Mouse (Mus musculus): ENCODE measurements around the gene Pikfyve. TPM values are rescaled to one million over a fixed set of nuclear protein-coding genes. Genes with fewer than 3 reads are reported as not detected.

Gene Pikfyve
- polyA plus RNA-seq, 1 experiment from 2014 or later: 24.2 TPM

GRCm38 (mm10) chr1:65190172-65190571 is 3.7 kb downstream of the Pikfyve start:
- peaks cover 6% of the 10 kb centered on the region; the same call in 1 of the 2 replicates for H3K4me1 ChIP-seq (replicated peaks; ENCODE audit: control insufficient read depth, insufficient read depth, low read length)
- 81% methylated on average over 4 of the region's 4 CpGs for WGBS
- no peak for ATAC-seq (replicated peaks; ENCODE audit: low FRiP score)

GRCm38 (mm10) chr1:65193226-65193625 is 6.7 kb downstream of the Pikfyve start:
- no peak for ATAC-seq (replicated peaks; ENCODE audit: low FRiP score)
- Histone ChIP-seq H3K9me3 (ENCODE audit: control insufficient read depth, low read length) (no peaks in the 10 kb centered on the region), H3K27ac (ENCODE audit: low read depth, low read length) (no peak overlapping the region), H3K4me3 (ENCODE audit: low read depth, low read length) (no peak overlapping the region), H3K36me3 (ENCODE audit: control insufficient read depth, insufficient read depth, low read length) (peaks cover 4% of the 10 kb centered on the region; the same call in 1 of the 2 replicates), H3K4me1 (replicated peaks; ENCODE audit: control insufficient read depth, insufficient read depth, low read length) (no peaks in the 10 kb centered on the region), H3K9ac (ENCODE audit: low read length) (no peak overlapping the region), H3K27me3 (ENCODE audit: control insufficient read depth, insufficient read depth, low read length) (no peaks in the 10 kb centered on the region), H3K4me2 (ENCODE audit: low read depth, low read length, severe bottlenecking) (no peak overlapping the region)
- DNase-seq (ENCODE audit: low spot score): no peak
- 95% methylated on average over 2 of the region's 2 CpGs for WGBS

More at GRCm38 (mm10) chr1:65190172-65190571, 3.7 kb downstream of the Pikfyve start:
- DNase-seq (ENCODE audit: low spot score): no peak
- Histone ChIP-seq H3K27ac (ENCODE audit: low read depth, low read length) (no peak overlapping the region), H3K27me3 (ENCODE audit: control insufficient read depth, insufficient read depth, low read length) (no peaks in the 10 kb centered on the region), H3K36me3 (ENCODE audit: control insufficient read depth, insufficient read depth, low read length) (peaks cover 4% of the 10 kb centered on the region; the same call in 1 of the 2 replicates), H3K9ac (ENCODE audit: low read length) (no peak overlapping the region), H3K4me2 (ENCODE audit: low read depth, low read length, severe bottlenecking) (no peak overlapping the region), H3K4me3 (ENCODE audit: low read depth, low read length) (no peak overlapping the region), H3K9me3 (ENCODE audit: control insufficient read depth, low read length) (no peaks in the 10 kb centered on the region)

- H3K36me3 ChIP-seq (ENCODE audit: control insufficient read depth, insufficient read depth, low read length): no peaks in the 10 kb centered on the region; the same call in 1 of the 2 replicates
- no peaks in the 10 kb centered on the region for H3K4me1 ChIP-seq (replicated peaks; ENCODE audit: control insufficient read depth, insufficient read depth, low read length)
- DNase-seq (ENCODE audit: low spot score) (no peak), ATAC-seq (replicated peaks; ENCODE audit: low FRiP score) (no peak)
- H3K9ac ChIP-seq (ENCODE audit: low read length): no peak overlapping the region
- H3K27me3 ChIP-seq (ENCODE audit: control insufficient read depth, insufficient read depth, low read length): no peaks in the 10 kb centered on the region
- H3K4me2 ChIP-seq (ENCODE audit: low read depth, low read length, severe bottlenecking): no peak overlapping the region
- H3K27ac ChIP-seq (ENCODE audit: low read depth, low read length): no peak overlapping the region
- H3K9me3 ChIP-seq (ENCODE audit: control insufficient read depth, low read length): no peaks in the 10 kb centered on the region
- 83% methylated on average over 2 of the region's 2 CpGs for WGBS
- no peak overlapping the region for H3K4me3 ChIP-seq (ENCODE audit: low read depth, low read length)
Measured at GRCm38 (mm10) chr1:65198425-65198824, 11.9 kb downstream of the Pikfyve start.

- Histone ChIP-seq H3K27ac (ENCODE audit: low read depth, low read length) (no peak overlapping the region), H3K27me3 (ENCODE audit: control insufficient read depth, insufficient read depth, low read length) (no peaks in the 10 kb centered on the region), H3K9ac (ENCODE audit: low read length) (no peak overlapping the region), H3K4me2 (ENCODE audit: low read depth, low read length, severe bottlenecking) (no peak overlapping the region), H3K36me3 (ENCODE audit: control insufficient read depth, insufficient read depth, low read length) (no peaks in the 10 kb centered on the region; the same call in 1 of the 2 replicates), H3K4me3 (ENCODE audit: low read depth, low read length) (no peak overlapping the region), H3K4me1 (replicated peaks; ENCODE audit: control insufficient read depth, insufficient read depth, low read length) (no peaks in the 10 kb centered on the region), H3K9me3 (ENCODE audit: control insufficient read depth, low read length) (no peaks in the 10 kb centered on the region)
- ATAC-seq (replicated peaks; ENCODE audit: low FRiP score) (no peak), DNase-seq (ENCODE audit: low spot score) (no peak)
- 93% methylated on average over 2 of the region's 2 CpGs for WGBS
Measured at GRCm38 (mm10) chr1:65198861-65199260, 12.4 kb downstream of the Pikfyve start.

DNA sequence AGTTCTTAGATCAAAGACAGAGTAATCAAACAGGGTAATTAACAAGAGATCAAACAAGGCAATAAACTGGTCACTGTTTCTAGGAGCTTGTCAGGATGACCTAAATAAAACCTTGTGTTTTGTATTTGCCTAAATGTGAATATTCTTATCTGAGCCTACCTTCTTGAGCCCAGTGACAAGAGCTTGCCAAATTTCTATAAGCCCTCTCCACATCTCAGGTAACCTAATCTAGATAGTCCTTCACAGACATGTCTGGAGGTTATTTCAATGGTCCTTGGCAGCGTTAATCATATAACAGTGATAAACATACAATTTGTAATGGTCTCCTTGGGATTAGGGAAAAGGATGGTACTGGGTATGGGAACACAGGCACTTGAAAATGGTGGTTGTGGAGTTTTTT is 17.8 kb downstream of the Pikfyve start:
- Histone ChIP-seq H3K36me3 (ENCODE audit: control insufficient read depth, insufficient read depth, low read length) (peaks cover 7% of the 10 kb centered on the region), H3K27me3 (ENCODE audit: control insufficient read depth, insufficient read depth, low read length) (no peaks in the 10 kb centered on the region), H3K9ac (ENCODE audit: low read length) (no peak overlapping the region), H3K9me3 (ENCODE audit: control insufficient read depth, low read length) (no peaks in the 10 kb centered on the region), H3K27ac (ENCODE audit: low read depth, low read length) (no peak overlapping the region), H3K4me3 (ENCODE audit: low read depth, low read length) (no peak overlapping the region), H3K4me1 (replicated peaks; ENCODE audit: control insufficient read depth, insufficient read depth, low read length) (no peaks in the 10 kb centered on the region), H3K4me2 (ENCODE audit: low read depth, low read length, severe bottlenecking) (no peak overlapping the region)
- 98% methylated on average over 1 of the region's 1 CpGs for WGBS
- DNase-seq (ENCODE audit: low spot score) (no peak), ATAC-seq (replicated peaks; ENCODE audit: low FRiP score) (no peak)

- 9% methylated on average over 2 of the region's 2 CpGs for whole genome bisulfite sequencing
- Histone ChIP-seq H3K4me2 (ENCODE audit: low read depth, low read length, severe bottlenecking) (no peak overlapping the region), H3K27me3 (ENCODE audit: control insufficient read depth, insufficient read depth, low read length) (no peaks in the 10 kb centered on the region), H3K9me3 (ENCODE audit: control insufficient read depth, low read length) (no peaks in the 10 kb centered on the region; the same call in 1 of the 2 replicates), H3K36me3 (ENCODE audit: control insufficient read depth, insufficient read depth, low read length) (peaks cover 3% of the 10 kb centered on the region), H3K27ac (ENCODE audit: low read depth, low read length) (no peak overlapping the region), H3K4me1 (replicated peaks; ENCODE audit: control insufficient read depth, insufficient read depth, low read length) (no peaks in the 10 kb centered on the region), H3K4me3 (ENCODE audit: low read depth, low read length) (no peak overlapping the region), H3K9ac (ENCODE audit: low read length) (no peak overlapping the region)
- DNase-seq (ENCODE audit: low spot score) (no peak), ATAC-seq (replicated peaks; ENCODE audit: low FRiP score) (no peak)
Measured at GRCm38 (mm10) chr1:65213214-65213613, 26.7 kb downstream of the Pikfyve start.

DNA sequence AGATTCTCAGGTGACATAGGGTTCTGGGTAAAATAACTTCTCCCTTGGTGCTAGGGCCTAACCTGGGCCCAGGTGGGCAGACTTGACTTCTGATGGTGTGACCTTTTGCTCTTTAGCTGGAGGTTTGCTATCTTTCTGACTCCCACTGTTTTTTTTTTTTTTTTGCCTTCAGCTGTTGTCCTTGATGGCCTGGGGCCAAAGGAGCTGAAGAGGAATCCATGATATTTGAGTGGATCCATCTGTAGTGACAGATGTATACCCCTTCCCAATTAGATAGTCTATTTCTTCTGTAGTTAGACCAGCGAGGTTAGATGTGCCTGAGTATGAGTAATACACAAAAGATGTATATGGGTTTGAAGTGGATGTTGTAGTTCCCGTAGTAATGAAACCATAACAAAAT is 31.1 kb downstream of the Pikfyve start:
- Histone ChIP-seq H3K4me2 (ENCODE audit: low read depth, low read length, severe bottlenecking) (no peak overlapping the region), H3K36me3 (ENCODE audit: control insufficient read depth, insufficient read depth, low read length) (no peaks in the 10 kb centered on the region; the same call in 1 of the 2 replicates), H3K9ac (ENCODE audit: low read length) (no peak overlapping the region), H3K9me3 (ENCODE audit: control insufficient read depth, low read length) (no peaks in the 10 kb centered on the region), H3K27ac (ENCODE audit: low read depth, low read length) (no peak overlapping the region), H3K27me3 (ENCODE audit: control insufficient read depth, insufficient read depth, low read length) (no peaks in the 10 kb centered on the region), H3K4me3 (ENCODE audit: low read depth, low read length) (no peak overlapping the region), H3K4me1 (replicated peaks; ENCODE audit: control insufficient read depth, insufficient read depth, low read length) (no peaks in the 10 kb centered on the region)
- 90% methylated on average over 2 of the region's 2 CpGs for WGBS
- no peak for DNase-seq (ENCODE audit: low spot score)
- no peak for ATAC-seq (replicated peaks; ENCODE audit: low FRiP score)

DNA sequence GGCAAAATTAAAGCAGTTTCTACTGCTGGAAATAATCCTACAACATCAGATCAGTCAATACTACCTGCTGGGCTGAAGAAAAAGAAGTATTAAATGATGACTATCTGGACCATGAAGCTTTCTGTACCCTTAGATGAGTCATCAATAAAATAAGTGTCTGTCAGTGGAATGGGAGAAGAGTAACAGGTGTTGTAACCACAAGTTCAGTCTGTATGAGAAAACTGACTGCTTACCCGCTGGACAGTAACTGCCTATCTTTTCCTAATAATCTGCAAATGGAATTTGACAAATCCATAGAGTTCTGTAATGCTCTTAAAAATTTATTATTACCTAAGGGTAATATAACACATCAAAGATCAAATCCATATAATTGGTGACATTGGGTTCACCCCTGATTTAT is 31.5 kb downstream of the Pikfyve start:
- no peak overlapping the region for H3K9ac ChIP-seq (ENCODE audit: low read length)
- WGBS: 95% methylated on average over 1 of the region's 1 CpGs
- H3K27ac ChIP-seq (ENCODE audit: low read depth, low read length): no peak overlapping the region
- no peak for ATAC-seq (replicated peaks; ENCODE audit: low FRiP score)
- H3K4me1 ChIP-seq (replicated peaks; ENCODE audit: control insufficient read depth, insufficient read depth, low read length): no peaks in the 10 kb centered on the region
- H3K4me2 ChIP-seq (ENCODE audit: low read depth, low read length, severe bottlenecking): no peak overlapping the region
- H3K36me3 ChIP-seq (ENCODE audit: control insufficient read depth, insufficient read depth, low read length): no peaks in the 10 kb centered on the region; the same call in 1 of the 2 replicates
- DNase-seq (ENCODE audit: low spot score): no peak
- H3K9me3 ChIP-seq (ENCODE audit: control insufficient read depth, low read length): no peaks in the 10 kb centered on the region
- H3K4me3 ChIP-seq (ENCODE audit: low read depth, low read length): no peak overlapping the region
- H3K27me3 ChIP-seq (ENCODE audit: control insufficient read depth, insufficient read depth, low read length): no peaks in the 10 kb centered on the region

DNA sequence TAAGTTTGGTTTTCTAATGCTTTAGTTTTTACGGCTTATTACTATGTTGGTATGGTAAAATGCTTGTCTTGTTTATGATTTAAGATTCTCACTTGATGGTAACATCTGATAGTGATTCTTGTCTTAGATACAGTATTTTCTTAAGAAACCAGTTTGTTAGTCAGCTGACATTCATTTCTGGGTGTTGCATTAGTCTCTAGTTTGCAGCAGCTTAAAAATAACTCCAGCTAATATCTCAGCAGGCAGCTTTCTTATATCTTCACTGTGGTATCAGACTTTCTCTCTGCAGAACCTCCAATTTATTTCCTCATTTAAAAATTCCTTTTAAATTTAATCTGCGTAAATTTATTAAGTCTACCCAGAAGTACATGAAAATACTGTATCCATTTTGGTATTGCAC is 37.2 kb downstream of the Pikfyve start:
- DNase-seq (ENCODE audit: low spot score) (no peak), ATAC-seq (replicated peaks; ENCODE audit: low FRiP score) (no peak)
- Histone ChIP-seq H3K9me3 (ENCODE audit: control insufficient read depth, low read length) (no peaks in the 10 kb centered on the region), H3K27ac (ENCODE audit: low read depth, low read length) (no peak overlapping the region), H3K4me2 (ENCODE audit: low read depth, low read length, severe bottlenecking) (no peak overlapping the region), H3K36me3 (ENCODE audit: control insufficient read depth, insufficient read depth, low read length) (peaks cover 4% of the 10 kb centered on the region; the same call in 1 of the 2 replicates), H3K9ac (ENCODE audit: low read length) (no peak overlapping the region), H3K4me3 (ENCODE audit: low read depth, low read length) (no peak overlapping the region), H3K4me1 (replicated peaks; ENCODE audit: control insufficient read depth, insufficient read depth, low read length) (no peaks in the 10 kb centered on the region), H3K27me3 (ENCODE audit: control insufficient read depth, insufficient read depth, low read length) (no peaks in the 10 kb centered on the region)
- whole genome bisulfite sequencing: 100% methylated on average over 2 of the region's 2 CpGs
